Mouse (Mus musculus): ENCODE measurements around the gene 4930563M21Rik.

- no peak for TF ChIP-seq TAL1 (conservative IDR thresholded peaks at IDR 0.05; ENCODE audit: low read depth, low read length)
- no peak for TF ChIP-seq CTCF (IDR thresholded peaks at IDR 0.05; ENCODE audit: low read depth, low read length)
- no peak for TF ChIP-seq GATA1 (IDR thresholded peaks at IDR 0.05; ENCODE audit: borderline replicate concordance, low read length)
- TF ChIP-seq POLR2AphosphoS5 (IDR thresholded peaks at IDR 0.05; ENCODE audit: insufficient replicate concordance, low read depth, low read length) = no peak
- no peak for TF ChIP-seq GATA2 (IDR thresholded peaks at IDR 0.05; ENCODE audit: borderline replicate concordance, low read depth, low read length)
These were observed 93.6 kb downstream of the 4930563M21Rik start for GRCm38 (mm10) chr9:55916751-55917150.
